Mouse (Mus musculus): Measurements from ENCODE around the gene Zglp1. TPM values are rescaled to one million over a fixed set of nuclear protein-coding genes. Genes with fewer than 3 reads are reported as not detected.
A peak's percentile ranks its signal among the peaks of the same experiment; 100 is the strongest.

Gene Zglp1
- polyA plus RNA-seq, 1 experiment from 2014 or later = 1.8 TPM

DNA sequence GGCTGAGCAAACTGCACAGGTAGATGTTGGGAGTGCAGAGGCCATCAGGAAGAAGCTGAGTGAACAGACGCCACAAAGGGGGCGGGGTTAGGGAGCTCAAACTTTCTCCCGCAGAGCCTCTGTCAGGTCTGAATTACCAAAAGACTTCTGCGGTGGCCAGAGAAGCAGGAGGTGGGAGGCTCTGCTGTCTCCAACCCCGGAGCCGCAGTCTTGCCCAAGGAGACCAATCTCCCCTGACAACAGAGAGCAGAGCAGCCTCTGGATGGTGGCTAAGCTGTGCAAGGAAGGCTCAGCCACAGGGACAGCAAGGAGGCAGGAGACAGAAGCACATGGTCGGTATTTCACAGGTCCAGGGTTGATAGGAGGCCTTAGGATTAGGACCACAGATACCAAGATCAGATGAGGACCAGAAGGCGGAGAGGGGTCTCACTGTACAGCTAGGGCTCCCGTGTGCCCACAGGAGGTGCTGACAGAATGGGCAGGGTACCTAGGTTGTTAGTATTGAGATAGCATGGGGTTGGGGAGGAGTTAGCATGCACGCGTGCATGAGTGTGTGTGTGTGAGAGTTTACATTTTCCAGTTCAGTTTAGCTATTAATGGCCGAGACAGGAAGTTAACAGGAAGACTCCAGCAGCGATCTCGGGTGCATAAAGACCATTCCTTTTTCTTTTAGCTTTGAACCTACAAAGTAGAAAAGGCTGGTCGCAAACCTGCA, 33.7 kb upstream of the Zglp1 start:
- Histone ChIP-seq H3K4me2 (no peak overlapping the region), H3K4me1 (ENCODE audit: control insufficient read depth, insufficient read depth, low read length) (0 out of 2 replicates have a peak, but pooled peaks cover 3% of the 10 kb centered on the region), H3K27ac (ENCODE audit: low read depth, low read length) (no peak overlapping the region), H3K9me3 (replicated peaks; ENCODE audit: control insufficient read depth, low read length) (no peaks in the 10 kb centered on the region), H3K4me3 (ENCODE audit: low read depth, low read length) (no peak overlapping the region), H3K36me3 (ENCODE audit: control insufficient read depth, insufficient read depth, low read length) (no peaks in the 10 kb centered on the region), H3K9ac (ENCODE audit: low read depth, low read length) (no peak overlapping the region), H3K27me3 (ENCODE audit: control insufficient read depth, insufficient read depth, low read length) (no peaks in the 10 kb centered on the region)
- ATAC-seq (replicated peaks; ENCODE audit: insufficient number of reproducible peaks, low FRiP score, low TSS enrichment) = no peak
- 48% methylated on average over 15 of the region's 15 CpGs for WGBS (ENCODE audit: insufficient replicate concordance)

DNA sequence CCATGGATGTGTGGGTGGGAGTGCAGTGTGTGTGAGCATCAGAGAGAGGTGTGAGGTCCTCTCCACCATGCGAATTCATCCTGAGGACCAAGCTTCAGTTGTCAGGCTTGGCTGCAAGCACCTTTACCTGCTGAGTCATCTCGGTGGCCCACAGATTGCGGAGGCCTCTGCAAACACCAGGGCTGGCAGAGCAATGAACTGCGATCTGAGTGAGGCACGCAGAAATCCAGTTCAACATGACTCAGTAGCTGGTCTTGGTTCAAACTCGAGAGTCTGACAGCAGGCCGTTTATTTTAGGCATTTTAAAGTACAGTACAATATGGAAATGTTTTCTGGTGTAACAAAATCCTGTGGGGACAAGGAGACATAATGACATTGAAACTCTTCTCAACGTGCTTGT, 30.9 kb upstream of the Zglp1 start:
- Histone ChIP-seq H3K27ac (ENCODE audit: low read depth, low read length) (no peak overlapping the region), H3K9me3 (replicated peaks; ENCODE audit: control insufficient read depth, low read length) (no peaks in the 10 kb centered on the region)
- 58% methylated on average over 8 of the region's 8 CpGs for WGBS (ENCODE audit: insufficient replicate concordance)

DNA sequence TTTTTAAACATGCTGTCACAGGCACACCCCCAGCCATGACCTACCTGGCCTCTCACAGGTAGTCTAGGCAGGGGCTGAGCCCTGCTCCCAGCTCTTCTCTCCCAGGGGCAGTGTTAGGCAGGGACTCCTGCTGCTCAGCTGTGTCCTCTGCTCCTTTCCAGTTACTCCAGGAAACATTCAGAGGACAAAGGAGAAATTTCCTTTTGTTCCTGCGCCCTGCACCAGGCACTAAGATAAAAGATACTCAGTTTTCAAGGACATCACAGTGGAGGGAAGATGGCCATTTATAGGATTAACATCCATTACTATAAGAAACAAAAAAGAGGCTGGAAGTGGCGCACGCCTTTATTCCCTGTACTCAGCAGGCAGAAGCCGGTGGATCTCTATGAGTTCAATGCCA, 29.1 kb upstream of the Zglp1 start:
- peaks cover 3% of the 10 kb centered on the region; the same call in 1 of the 2 replicates for H3K4me1 ChIP-seq (ENCODE audit: control insufficient read depth, insufficient read depth, low read length)
- H3K9me3 ChIP-seq (replicated peaks; ENCODE audit: control insufficient read depth, low read length) = no peaks in the 10 kb centered on the region
- H3K4me3 ChIP-seq (ENCODE audit: low read depth, low read length) = no peak overlapping the region
- no peaks in the 10 kb centered on the region for H3K27me3 ChIP-seq (ENCODE audit: control insufficient read depth, insufficient read depth, low read length)
- ATAC-seq (replicated peaks; ENCODE audit: insufficient number of reproducible peaks, low FRiP score, low TSS enrichment) = no peak
- H3K4me2 ChIP-seq = no peak overlapping the region
- no peaks in the 10 kb centered on the region for H3K36me3 ChIP-seq (ENCODE audit: control insufficient read depth, insufficient read depth, low read length)
- no peak overlapping the region for H3K9ac ChIP-seq (ENCODE audit: low read depth, low read length)
- WGBS (ENCODE audit: insufficient replicate concordance) = 97% methylated on average over 4 of the region's 4 CpGs
- H3K27ac ChIP-seq (ENCODE audit: low read depth, low read length) = no peak overlapping the region

More for the DNA sequence above, 30.9 kb upstream of the Zglp1 start:
- H3K27me3 ChIP-seq (ENCODE audit: control insufficient read depth, insufficient read depth, low read length) = no peaks in the 10 kb centered on the region
- no peak overlapping the region for H3K4me2 ChIP-seq
- no peaks in the 10 kb centered on the region for H3K36me3 ChIP-seq (ENCODE audit: control insufficient read depth, insufficient read depth, low read length)
- H3K4me1 ChIP-seq (ENCODE audit: control insufficient read depth, insufficient read depth, low read length) = 0 out of 2 replicates have a peak, but pooled peaks cover 3% of the 10 kb centered on the region
- no peak overlapping the region for H3K4me3 ChIP-seq (ENCODE audit: low read depth, low read length)
- ATAC-seq (replicated peaks; ENCODE audit: insufficient number of reproducible peaks, low FRiP score, low TSS enrichment) = no peak
- H3K9ac ChIP-seq (ENCODE audit: low read depth, low read length) = no peak overlapping the region

DNA sequence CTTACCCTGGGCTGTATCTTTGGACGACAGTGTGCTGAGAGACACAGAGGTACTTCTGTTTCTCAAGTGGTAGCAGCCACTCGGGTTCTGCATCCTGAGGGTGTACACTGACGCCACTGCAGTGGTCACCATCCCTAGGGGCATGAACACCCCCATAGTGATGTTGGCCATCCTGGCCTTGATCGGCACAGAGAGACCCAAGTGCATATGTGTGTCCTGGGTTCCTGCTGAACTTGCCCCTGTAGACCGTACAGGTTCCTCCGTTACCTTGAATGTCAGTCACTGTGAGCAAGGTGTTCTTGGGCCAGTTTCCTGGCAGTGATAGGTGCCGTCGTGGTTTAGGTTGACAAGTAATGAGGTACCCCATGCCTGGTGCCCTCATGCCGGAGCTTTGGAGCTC, 26.5 kb upstream of the Zglp1 start:
- no peak overlapping the region for H3K9ac ChIP-seq (ENCODE audit: low read depth, low read length)
- peaks cover 9% of the 10 kb centered on the region for H3K36me3 ChIP-seq (ENCODE audit: control insufficient read depth, insufficient read depth, low read length)
- no peaks in the 10 kb centered on the region for H3K9me3 ChIP-seq (replicated peaks; ENCODE audit: control insufficient read depth, low read length)
- peaks cover 14% of the 10 kb centered on the region for H3K4me1 ChIP-seq (ENCODE audit: control insufficient read depth, insufficient read depth, low read length)
- no peak overlapping the region for H3K4me3 ChIP-seq (ENCODE audit: low read depth, low read length)
- H3K27me3 ChIP-seq (ENCODE audit: control insufficient read depth, insufficient read depth, low read length) = no peaks in the 10 kb centered on the region
- H3K4me2 ChIP-seq = no peak overlapping the region
- 89% methylated on average over 9 of the region's 9 CpGs for WGBS (ENCODE audit: insufficient replicate concordance)
- ATAC-seq (replicated peaks; ENCODE audit: insufficient number of reproducible peaks, low FRiP score, low TSS enrichment) = no peak
- no peak overlapping the region for H3K27ac ChIP-seq (ENCODE audit: low read depth, low read length)

DNA sequence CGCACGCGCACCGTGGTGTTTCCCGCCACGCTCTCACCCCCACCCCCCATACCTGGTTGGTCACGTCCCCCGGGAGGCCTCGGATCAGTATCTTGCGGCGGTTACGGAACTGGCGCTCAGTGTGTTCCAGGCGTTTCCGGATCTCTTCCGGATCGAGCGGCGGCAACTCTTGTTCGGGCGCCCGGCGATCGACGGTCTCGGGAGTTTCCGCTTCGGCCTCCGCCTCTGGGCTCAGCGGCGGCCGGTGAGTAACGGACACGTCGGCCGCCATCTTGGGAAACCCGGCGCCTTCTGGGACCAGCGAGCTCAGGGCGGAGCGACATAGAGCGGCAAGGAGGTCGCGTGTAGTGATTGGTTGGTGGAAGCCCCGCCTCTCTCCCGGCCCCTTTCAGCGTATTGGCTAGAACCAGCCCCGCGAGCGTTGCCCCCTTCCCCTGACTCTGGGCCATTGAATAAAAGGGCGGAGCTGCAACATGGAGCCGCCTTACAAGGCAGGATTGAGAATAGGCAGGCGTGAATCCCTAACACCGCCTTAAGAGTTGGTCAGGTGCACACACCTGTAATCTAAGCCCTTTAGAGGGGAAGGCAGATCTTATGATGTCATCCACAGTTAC, 24.9 kb upstream of the Zglp1 start, which contains the start of the genes Gm38431 and Raver1:
Gene Gm38431, minus strand, starts transcription at position 291 of the 614 bp plus-strand sequence.
Gene Raver1, minus strand, starts transcription at position 302 of the 614 bp plus-strand sequence.
- ATAC-seq (replicated peaks; ENCODE audit: insufficient number of reproducible peaks, low FRiP score, low TSS enrichment) = peak; percentile 99
- WGBS (ENCODE audit: insufficient replicate concordance) = under 1% methylated on average over 54 of the region's 54 CpGs
- peak within 1 kb of the TSS; percentile 92 for H3K9ac ChIP-seq (ENCODE audit: low read depth, low read length)
- H3K4me2 ChIP-seq = peak within 1 kb of the TSS; percentile 80
- H3K4me3 ChIP-seq (ENCODE audit: low read depth, low read length) = peak within 1 kb of the TSS; percentile 81
- H3K27me3 ChIP-seq (ENCODE audit: control insufficient read depth, insufficient read depth, low read length) = no peaks in the 10 kb centered on the region
- H3K4me1 ChIP-seq (ENCODE audit: control insufficient read depth, insufficient read depth, low read length) = peaks cover 14% of the 10 kb centered on the region
- H3K27ac ChIP-seq (ENCODE audit: low read depth, low read length) = peak within 1 kb of the TSS; percentile 92
- H3K36me3 ChIP-seq (ENCODE audit: control insufficient read depth, insufficient read depth, low read length) = peaks cover 11% of the 10 kb centered on the region
- H3K9me3 ChIP-seq (replicated peaks; ENCODE audit: control insufficient read depth, low read length) = no peaks in the 10 kb centered on the region

DNA sequence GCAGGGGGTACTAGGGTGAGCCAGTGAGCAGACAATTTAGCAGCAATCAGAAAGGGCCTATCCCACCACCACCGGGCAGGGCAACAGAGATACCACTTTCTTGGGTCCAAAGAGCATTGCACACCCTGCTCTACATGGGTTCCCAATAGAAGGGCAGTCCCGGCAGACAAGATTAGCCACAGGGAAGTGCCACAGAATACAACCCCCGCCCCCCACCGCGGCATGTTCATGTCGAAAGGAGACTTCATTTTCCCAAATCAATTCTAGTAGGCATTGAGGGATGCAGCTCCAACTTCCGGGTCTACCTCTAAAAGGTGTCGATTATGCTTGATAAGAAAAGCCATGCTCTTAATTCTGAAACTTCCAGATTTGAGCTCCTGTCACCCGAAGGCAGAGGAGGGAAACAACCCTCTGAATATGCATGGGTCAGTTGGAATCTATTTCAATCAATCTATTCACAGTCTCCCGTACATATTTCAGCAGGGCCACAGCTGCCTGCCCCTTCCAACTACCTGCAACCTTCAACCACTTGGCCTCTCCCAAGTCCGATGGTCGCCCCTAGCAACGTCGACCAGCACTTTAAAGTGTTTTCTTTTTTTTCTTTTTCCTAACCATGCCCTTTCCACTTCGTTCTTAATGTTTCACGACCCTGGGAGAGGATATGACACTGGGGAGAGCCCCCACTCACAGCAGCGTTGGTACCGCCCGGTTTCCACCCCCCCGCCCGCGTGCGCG, 24.2 kb upstream of the Zglp1 start:
- Histone ChIP-seq H3K36me3 (ENCODE audit: control insufficient read depth, insufficient read depth, low read length) (peaks cover 18% of the 10 kb centered on the region), H3K9ac (ENCODE audit: low read depth, low read length) (peak overlapping the region; percentile 92), H3K9me3 (replicated peaks; ENCODE audit: control insufficient read depth, low read length) (no peaks in the 10 kb centered on the region), H3K4me1 (ENCODE audit: control insufficient read depth, insufficient read depth, low read length) (peaks cover 14% of the 10 kb centered on the region), H3K27ac (ENCODE audit: low read depth, low read length) (peak overlapping the region; percentile 92), H3K27me3 (ENCODE audit: control insufficient read depth, insufficient read depth, low read length) (no peaks in the 10 kb centered on the region), H3K4me3 (ENCODE audit: low read depth, low read length) (peak overlapping the region; percentile 81), H3K4me2 (peak overlapping the region; percentile 80)
- ATAC-seq (replicated peaks; ENCODE audit: insufficient number of reproducible peaks, low FRiP score, low TSS enrichment) = no peak
- WGBS (ENCODE audit: insufficient replicate concordance) = 3% methylated on average over 24 of the region's 24 CpGs

DNA sequence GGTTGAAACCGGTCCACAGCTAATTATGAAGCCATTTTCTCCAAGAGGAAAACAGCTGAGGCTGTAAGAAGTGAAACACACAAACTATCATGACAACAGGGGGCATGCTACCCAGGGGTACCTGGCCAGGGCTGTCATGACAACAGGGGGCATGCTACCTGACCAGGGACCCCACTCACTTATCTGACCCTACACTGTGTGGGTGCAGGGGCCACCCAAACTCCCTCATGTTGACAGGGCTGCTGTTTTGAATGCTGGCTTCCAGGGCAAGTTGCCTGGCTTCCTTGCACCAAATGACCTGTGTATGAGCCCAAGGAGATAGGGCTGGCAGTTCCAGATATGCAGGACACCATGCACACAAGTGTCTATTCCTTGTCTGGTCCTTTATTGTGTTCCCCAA, 23.6 kb upstream of the Zglp1 start:
- Histone ChIP-seq H3K27ac (ENCODE audit: low read depth, low read length) (no peak overlapping the region), H3K4me2 (peak overlapping the region; percentile 80), H3K4me3 (ENCODE audit: low read depth, low read length) (peak overlapping the region; percentile 81), H3K9ac (ENCODE audit: low read depth, low read length) (peak overlapping the region; percentile 92), H3K36me3 (ENCODE audit: control insufficient read depth, insufficient read depth, low read length) (peaks cover 24% of the 10 kb centered on the region), H3K4me1 (ENCODE audit: control insufficient read depth, insufficient read depth, low read length) (peaks cover 14% of the 10 kb centered on the region), H3K9me3 (replicated peaks; ENCODE audit: control insufficient read depth, low read length) (no peaks in the 10 kb centered on the region), H3K27me3 (ENCODE audit: control insufficient read depth, insufficient read depth, low read length) (no peaks in the 10 kb centered on the region)
- no peak for ATAC-seq (replicated peaks; ENCODE audit: insufficient number of reproducible peaks, low FRiP score, low TSS enrichment)
- 100% methylated on average over 1 of the region's 1 CpGs for WGBS (ENCODE audit: insufficient replicate concordance)

DNA sequence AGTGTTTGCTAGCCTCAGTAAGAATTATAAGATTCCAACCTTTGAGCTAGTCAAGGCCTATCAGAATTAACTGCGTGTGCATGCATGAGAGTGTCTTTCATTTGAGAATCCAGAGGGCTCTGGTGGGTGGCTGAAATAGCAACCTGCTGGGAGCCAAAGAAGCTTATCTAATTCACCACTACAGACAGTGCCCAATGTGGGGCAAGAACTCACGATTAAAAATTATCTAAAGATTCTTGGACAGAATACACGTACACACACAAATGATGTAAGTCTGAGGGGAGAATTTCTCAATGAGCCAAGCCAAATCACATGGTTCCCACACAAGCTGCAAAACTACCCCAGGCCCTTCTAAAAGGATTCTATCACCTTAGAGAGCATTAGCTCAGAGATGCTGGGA, 16.4 kb upstream of the Zglp1 start:
- 83% methylated on average over 3 of the region's 3 CpGs for WGBS (ENCODE audit: insufficient replicate concordance)
- Histone ChIP-seq H3K27ac (ENCODE audit: low read depth, low read length) (no peak overlapping the region), H3K9ac (ENCODE audit: low read depth, low read length) (no peak overlapping the region), H3K4me1 (ENCODE audit: control insufficient read depth, insufficient read depth, low read length) (no peaks in the 10 kb centered on the region), H3K4me3 (ENCODE audit: low read depth, low read length) (no peak overlapping the region), H3K9me3 (replicated peaks; ENCODE audit: control insufficient read depth, low read length) (no peaks in the 10 kb centered on the region), H3K36me3 (ENCODE audit: control insufficient read depth, insufficient read depth, low read length) (peaks cover 72% of the 10 kb centered on the region), H3K4me2 (no peak overlapping the region), H3K27me3 (ENCODE audit: control insufficient read depth, insufficient read depth, low read length) (no peaks in the 10 kb centered on the region)
- ATAC-seq (replicated peaks; ENCODE audit: insufficient number of reproducible peaks, low FRiP score, low TSS enrichment) = no peak
